Mouse (Mus musculus): Measurements from ENCODE around the gene Ptpre. TPM values are rescaled to one million over a fixed set of nuclear protein-coding genes. Genes with fewer than 3 reads are reported as not detected.

Ptpre gene
- total RNA-seq, 2 experiments from 2014 or later, result 6.6 to 7.7 TPM

GRCm38 (mm10) chr7:135716968-135717557 is 179.8 kb downstream of the Ptpre start:
- DNase-seq (ENCODE audit: low spot score in 2 of 2), result no peak

DNA sequence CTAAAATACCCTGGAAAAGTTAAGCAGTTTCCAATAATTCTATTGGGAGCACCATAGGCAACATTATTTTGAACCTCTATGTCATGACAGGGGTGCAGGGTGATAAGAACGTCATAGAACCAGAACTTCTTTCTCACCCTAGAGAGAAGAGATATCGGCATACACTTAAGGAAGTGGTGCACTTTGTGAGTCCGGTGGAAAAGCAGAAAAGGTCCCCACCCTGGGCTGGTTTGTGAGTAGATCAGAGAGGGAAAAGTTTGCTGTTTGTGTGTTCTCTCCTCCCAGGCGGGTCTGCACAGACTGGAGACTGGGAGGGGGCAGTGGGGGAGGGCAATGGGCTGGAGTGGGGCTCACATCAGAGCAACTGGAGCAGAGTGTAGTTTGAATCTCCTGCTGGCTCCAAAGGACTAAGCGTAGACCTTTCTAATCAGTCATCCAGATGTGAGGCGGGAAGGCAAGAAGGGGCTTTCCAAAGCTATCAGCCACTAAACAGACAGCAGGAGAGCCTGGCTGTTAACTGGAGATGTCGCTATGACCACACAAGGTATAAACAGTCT is 184.2 kb downstream of the Ptpre start:
- no peak for DNase-seq (ENCODE audit: low spot score in 2 of 2)

DNA sequence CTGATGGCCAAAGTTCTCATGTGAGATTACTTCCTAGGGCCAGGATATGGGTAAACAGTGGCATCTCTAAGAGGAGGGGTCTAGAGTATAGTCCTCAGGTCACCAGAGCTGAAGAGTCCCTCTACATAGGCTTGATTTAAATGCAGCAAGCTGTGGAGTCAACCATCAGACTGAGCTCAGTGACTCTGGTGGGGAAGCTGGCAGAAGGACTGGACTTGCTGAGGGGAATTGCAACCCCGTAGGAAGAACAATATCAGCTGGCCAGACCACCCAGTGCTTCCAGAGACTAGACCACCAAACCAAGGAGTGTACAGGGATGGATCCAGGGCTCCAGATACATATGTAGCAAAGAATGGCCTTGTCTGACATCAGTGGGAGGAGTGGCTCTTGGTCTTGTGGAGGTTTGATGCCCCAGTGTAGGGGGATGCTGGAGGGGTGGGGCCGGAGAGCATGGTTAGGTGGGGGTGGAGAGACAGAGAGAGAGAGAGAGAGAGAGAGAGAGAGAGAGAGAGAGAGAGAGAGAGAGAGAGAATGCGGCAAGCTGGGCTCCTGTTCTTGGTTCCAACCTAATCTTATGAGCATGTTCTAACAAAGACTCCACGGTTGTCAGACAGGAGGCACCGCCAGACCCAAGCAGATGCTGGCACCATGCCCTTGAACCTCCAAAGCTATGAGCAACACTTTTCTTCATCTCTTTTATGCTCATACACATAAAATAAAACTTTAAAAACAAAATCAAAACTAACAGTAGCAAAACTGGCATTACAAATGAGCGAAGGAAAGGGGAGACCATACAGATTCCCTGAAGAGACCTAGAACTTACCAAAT is 184.9 kb downstream of the Ptpre start:
- DNase-seq (ENCODE audit: low spot score in 2 of 2), result no peak

DNA sequence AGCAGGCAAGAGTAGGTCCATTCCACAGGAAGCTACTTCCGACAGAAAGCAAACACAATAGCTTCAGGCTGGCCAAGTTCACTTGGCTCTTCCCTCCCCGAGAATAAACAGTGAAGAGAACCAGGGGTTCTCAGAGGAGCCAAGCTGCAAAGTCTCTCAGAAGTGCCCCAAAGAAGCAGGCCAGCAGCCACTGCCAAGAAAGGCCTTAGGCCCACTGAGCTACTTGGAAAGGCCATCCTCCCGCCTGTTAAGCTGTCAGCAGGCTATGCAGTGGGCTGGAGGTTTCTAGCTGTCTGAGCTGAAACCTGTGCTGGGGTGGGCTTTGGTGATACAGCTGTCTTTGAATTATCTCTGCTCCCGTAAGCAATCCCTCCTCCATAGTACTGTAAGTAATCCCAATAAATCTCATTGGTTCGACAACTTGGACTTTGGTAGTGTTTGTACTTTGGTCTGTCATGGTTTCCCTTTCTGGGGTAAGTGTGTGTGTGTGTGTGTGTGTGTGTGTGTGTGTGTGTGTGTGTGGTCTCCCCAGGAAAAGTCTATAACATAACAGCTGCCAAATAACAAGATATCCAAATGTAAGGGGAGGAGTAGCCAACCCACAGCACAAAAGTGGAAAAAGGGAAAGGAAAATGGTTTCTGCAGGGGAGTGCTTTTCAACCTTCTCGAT is 186.5 kb downstream of the Ptpre start:
- no peak for DNase-seq (ENCODE audit: low spot score in 2 of 2)

GRCm38 (mm10) chr7:135726707-135727106 is 189.4 kb downstream of the Ptpre start:
- DNase-seq (ENCODE audit: low spot score in 2 of 2), result no peak

GRCm38 (mm10) chr7:135728038-135728437 is 190.8 kb downstream of the Ptpre start:
- no peak for DNase-seq (ENCODE audit: low spot score in 2 of 2)

DNA sequence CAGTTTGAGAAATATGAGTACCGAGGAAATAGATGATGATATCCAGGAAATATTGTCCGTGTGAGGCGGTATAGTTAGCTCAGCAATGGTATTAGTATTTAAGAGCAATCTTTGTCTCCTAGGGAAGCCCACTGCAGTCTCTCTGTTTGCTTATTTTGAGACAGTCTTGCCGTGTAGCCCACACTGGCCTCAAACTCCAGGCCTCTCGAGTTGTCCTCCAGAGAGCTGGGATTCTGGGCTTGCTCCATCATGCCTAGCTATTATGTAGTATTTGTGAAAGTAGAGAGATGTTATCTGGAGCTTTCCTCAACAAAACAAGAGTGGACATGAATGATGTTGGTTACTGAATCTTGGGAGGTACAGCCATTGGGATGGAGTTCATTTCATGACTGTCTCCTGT is 197.1 kb downstream of the Ptpre start:
- DNase-seq (ENCODE audit: low spot score in 2 of 2), result no peak

GRCm38 (mm10) chr7:135734911-135735646 is 197.8 kb downstream of the Ptpre start:
- DNase-seq (ENCODE audit: low spot score in 2 of 2), result no peak

Small RNAs within 50 kb of the gene (microRNA-seq; reads per million reads assigned to microRNA genes)
- gene Mir1962, result not detected

Other genes with a start within 250 kb of the Ptpre start
- not detected for gene Foxi2, start 127.2 kb upstream of the Ptpre start, total RNA-seq (2021)
- gene Clrn3, start 8.8 kb upstream of the Ptpre start, total RNA-seq (2021), result 1 to 10 TPM in 1 of 2 experiments, not detected in 1; 3.8 TPM
- gene Mki67, start 178.9 kb downstream of the Ptpre start, total RNA-seq (2021), result 10 to 100 TPM; 68.1 to 95.6 TPM